Mouse (Mus musculus) T-helper 17 cell (primary cell): ENCODE measurements at regions not wholly inside any gene's neighbourhood (a gene's known extent, or its start where the extent isn't known, plus 50 kb on each side); places are given as distances from the start of the nearest gene placed in this dataset.

ENCODE experiments used
- in situ Hi-C, 2 experiments: fragments of 300-600 bp; cut with MboI, MseI; formaldehyde crosslinking; loops; 1 replicate in 1 of 2; 2 replicates in 1 of 2; pipeline ENCODE4 v1.15.1; 2025; ENCODE audit warnings: high pct_unique_total_duplicates in 2 of 2

GRCm38 (mm10) chr7:92502292-92502905 is 58.5 kb upstream of the Ccdc90b start:
- in situ Hi-C loops = loop anchor here in 1 of 2 experiments (25.0 kb wide), 2 partner anchors 1015 to 1265 kb away; no protein-coding TSS in a partner anchor

GRCm38 (mm10) chr7:92506378-92506777 is 54.6 kb upstream of the Ccdc90b start:
- in situ Hi-C loops = loop anchor here in 1 of 2 experiments (25.0 kb wide), 2 partner anchors 1019 to 1269 kb away; no protein-coding TSS in a partner anchor

- in situ Hi-C loops = loop anchor here in 1 of 2 experiments (25.0 kb wide), 2 partner anchors 1022 to 1272 kb away; no protein-coding TSS in a partner anchor
Observed at GRCm38 (mm10) chr7:92509090-92509489, 51.9 kb upstream of the Ccdc90b start.
